Comparison of ENCODE assay signal across 8 mouse cellular contexts in genomic region chr11:116432593-116433355, GRCm38 (mm10). TPM values are rescaled to one million over a fixed set of nuclear protein-coding genes. Genes with fewer than 3 reads are reported as not detected.
A peak's percentile ranks its signal among the peaks of the same experiment; 100 is the strongest.
DNase-seq lines count a peak whose midpoint lies in the region; ATAC-seq and TF ChIP-seq lines count a peak whose summit lies in the region.
"Had no signal": no experiment of that assay in that cellular context is flagged by ENCODE, and none has a peak within 500 bp of the region (broad histone marks: within the 10 kb centered on the region; RNA-seq: fewer than 3 reads in every experiment).

No protein-coding gene starts in this region.

- TF ChIP-seq CTCF in C2C12 (IDR thresholded peaks at IDR 0.05; ENCODE audit: control insufficient read depth, insufficient read depth, insufficient read length): no peak
- no peak for TF ChIP-seq CTCF in MEL (IDR thresholded peaks at IDR 0.05 in 2 of 3, conservative IDR thresholded peaks at IDR 0.05 in 1 of 3; ENCODE audit: control insufficient read depth in 1 of 3, insufficient read depth in 1 of 3, low read depth in 2 of 3, low read length in 3 of 3, poor library complexity in 1 of 3, severe bottlenecking in 1 of 3)

- H3K27me3 ChIP-seq in C2C12 (ENCODE audit: control insufficient read depth, insufficient read depth, insufficient read length): no peaks in the 10 kb centered on the region
- no peaks in the 10 kb centered on the region for H3K27me3 ChIP-seq in MEL (ENCODE audit: control insufficient read depth in 1 of 2, insufficient read depth in 2 of 2, low read length in 2 of 2)
- no peaks in the 10 kb centered on the region for H3K27me3 ChIP-seq in liver, embryonic 12.5 days (replicated peaks)

- peaks cover 2% of the 10 kb centered on the region for H3K79me3 ChIP-seq in C2C12 (ENCODE audit: low read depth)

- peak overlapping the region; percentile 18 for H3ac ChIP-seq in C2C12 (ENCODE audit: control insufficient read depth, insufficient read length, low read depth)

- H3K4me3 ChIP-seq in C2C12 (ENCODE audit: insufficient read depth, poor library complexity, severe bottlenecking): peak overlapping the region; percentile 11
- peak overlapping the region; percentile 9 to 43 for H3K4me3 ChIP-seq in MEL (ENCODE audit: control insufficient read depth in 1 of 2, insufficient read depth in 1 of 2, low read depth in 2 of 2, low read length in 2 of 2)
- H3K4me3 ChIP-seq in liver, embryonic 12.5 days: no peak overlapping the region; the same call in 1 of the 2 replicates

- TF ChIP-seq POLR2A in MEL (IDR thresholded peaks at IDR 0.05; ENCODE audit: control insufficient read depth in 1 of 2, insufficient read depth in 1 of 2, low read depth in 1 of 2, low read length in 2 of 2, poor library complexity in 1 of 2): no peak

- H3K27ac ChIP-seq in MEL (ENCODE audit: control insufficient read depth, low read depth, low read length): peak overlapping the region; percentile 71
- H3K27ac ChIP-seq in liver, embryonic 12.5 days: peak overlapping the region; percentile 74; the same call in 1 of the 2 replicates

- H3K4me2 ChIP-seq in liver, embryonic 12.5 days: peak overlapping the region; percentile 57

- peak overlapping the region; percentile 66 for H3K9ac ChIP-seq in MEL (ENCODE audit: control insufficient read depth, low read depth, low read length, poor library complexity, severe bottlenecking)
- peak overlapping the region; percentile 56 for H3K9ac ChIP-seq in liver, embryonic 12.5 days

- H3K36me3 ChIP-seq in C2C12 (ENCODE audit: control insufficient read depth, insufficient read depth): peaks cover 15% of the 10 kb centered on the region
- peaks cover 0 to 56% of the 10 kb centered on the region in 2 experiments; a peak in 3 of 4 replicates for H3K36me3 ChIP-seq in MEL (ENCODE audit: control insufficient read depth in 1 of 2, insufficient read depth in 2 of 2, low read length in 2 of 2)
- peaks cover 29% of the 10 kb centered on the region for H3K36me3 ChIP-seq in liver, embryonic 12.5 days

- 63% methylated on average over 8 of the region's 8 CpGs for WGBS in liver, embryonic 12.5 days (ENCODE audit: insufficient replicate concordance)

- H3K9me3 ChIP-seq in MEL (replicated peaks; ENCODE audit: insufficient read depth, low read length): no peaks in the 10 kb centered on the region
- H3K9me3 ChIP-seq in liver, embryonic 12.5 days (replicated peaks): no peaks in the 10 kb centered on the region

- no peak for TF ChIP-seq EP300 in MEL (IDR thresholded peaks at IDR 0.05; ENCODE audit: low read depth in 1 of 2, low read length in 2 of 2)

- peak; percentile 69 for DNase-seq in layer of hippocampus, adult 11-12 months (ENCODE audit: low spot score)
- no peak for DNase-seq in layer of hippocampus, postnatal 10 days (ENCODE audit: low spot score in 2 of 2)
- peak; percentile 40 for DNase-seq in MEL (ENCODE audit: low read depth, low spot score)
- no peak for DNase-seq in gastrocnemius, postnatal 25 days

- H3K79me2 ChIP-seq in C2C12 (ENCODE audit: control insufficient read depth, insufficient read depth) (peaks cover 24% of the 10 kb centered on the region), MEL (ENCODE audit: control insufficient read depth, insufficient read depth, low read length, poor library complexity) (peaks cover 10% of the 10 kb centered on the region)

- TF ChIP-seq RAD21 in MEL (IDR thresholded peaks at IDR 0.05; ENCODE audit: low read depth, low read length): no peak

- H3K4me1 ChIP-seq in MEL (ENCODE audit: control insufficient read depth in 1 of 2, insufficient read depth in 2 of 2, low read length in 2 of 2): peaks cover 29 to 66% of the 10 kb centered on the region in 2 experiments
- peaks cover 83% of the 10 kb centered on the region for H3K4me1 ChIP-seq in liver, embryonic 12.5 days

- ATAC-seq in liver, embryonic 12.5 days: no peak
- ATAC-seq in cerebellum, adult (ENCODE audit: insufficient number of reproducible peaks, low FRiP score, low TSS enrichment): no peak

TF ChIP-seq in C2C12, 6 proteins besides CTCF, POLR2A, EP300 and RAD21:
- TF ChIP-seq MYOG (IDR thresholded peaks at IDR 0.05; ENCODE audit: control insufficient read depth, extremely low read depth, insufficient read length): no peak
- no peak for TF ChIP-seq USF1 (IDR thresholded peaks at IDR 0.05; ENCODE audit: low read depth)
- no peak for TF ChIP-seq CEBPB (IDR thresholded peaks at IDR 0.05; ENCODE audit: low read depth)
- no peak for TF ChIP-seq MAX (IDR thresholded peaks at IDR 0.05)
- no peak for TF ChIP-seq MYOD1 (IDR thresholded peaks at IDR 0.05; ENCODE audit: control insufficient read depth, insufficient read length, low read depth)
- no peak for TF ChIP-seq FOSL1 (IDR thresholded peaks at IDR 0.05; ENCODE audit: insufficient read depth, low read length, poor library complexity, severe bottlenecking)
TF ChIP-seq in C2C12: peak in this region for 0.

TF ChIP-seq in MEL, 35 proteins besides CTCF, POLR2A, EP300 and RAD21:
- TF ChIP-seq MEF2A (IDR thresholded peaks at IDR 0.05; ENCODE audit: extremely low read depth, insufficient replicate concordance, low read depth, low read length, poor library complexity, severe bottlenecking) (0 out of 2 replicates have a peak, but pooled peaks have one; percentile 28), BHLHE40 (IDR thresholded peaks at IDR 0.05; ENCODE audit: borderline replicate concordance, low read depth, low read length) (no peak), MAZ (IDR thresholded peaks at IDR 0.05; ENCODE audit: low read depth, low read length) (0 out of 2 replicates have a peak, but pooled peaks have one; percentile 44), USF1 (IDR thresholded peaks at IDR 0.05; ENCODE audit: low read depth, low read length) (no peak), ZKSCAN1 (IDR thresholded peaks at IDR 0.05; ENCODE audit: low read depth, low read length) (no peak), ELF1 (IDR thresholded peaks at IDR 0.05; ENCODE audit: low read depth, low read length) (no peak), MXI1 (IDR thresholded peaks at IDR 0.05; ENCODE audit: low read depth, low read length) (no peak)

RNA-seq across cellular contexts. Expression of gene Ubald2, which starts 1.1 kb away (rescaled TPM):
- 10 to 100 TPM; 35.7 to 46.1 TPM for total RNA-seq in layer of hippocampus, postnatal 10 days (2021)
- 126 TPM for polyA plus RNA-seq in C2C12 (2012; fragmentation: generic; extraction: Trizol)
- total RNA-seq in MEL (2012; rRNA removed): 56.8 and 66.2 TPM in 2 replicates
- polyA plus RNA-seq in MEL (2012; ENCODE audit: insufficient read depth in 1 of 2, insufficient read length in 2 of 2, low read depth in 1 of 2, low replicate concordance in 2 of 2, missing spikeins in 1 of 2): 10 to 100 TPM in 1 of 2 experiments, not detected in 1; 77.7 TPM
- polyA plus RNA-seq in liver, embryonic 12.5 days (2016; fragmentation: Nextera tagmentation; extraction: Ambion mirVana): 32.3 and 32.6 TPM in 2 replicates
- 10 to 100 TPM; 35.9 to 40.4 TPM for total RNA-seq in gastrocnemius, postnatal 25 days (2021)

RNA-seq across cellular contexts. Expression of gene Rnf157, which starts 19.9 kb away (rescaled TPM):
- total RNA-seq in layer of hippocampus, postnatal 10 days (2021): 100 to 1,000 TPM; 184 to 186 TPM
- 13.2 TPM for polyA plus RNA-seq in C2C12 (2012; fragmentation: generic; extraction: Trizol)
- 4.6 and 7.5 TPM in 2 replicates for total RNA-seq in MEL (2012; rRNA removed)
- polyA plus RNA-seq in MEL (2012; ENCODE audit: insufficient read depth in 1 of 2, insufficient read length in 2 of 2, low read depth in 1 of 2, low replicate concordance in 2 of 2, missing spikeins in 1 of 2): 10 to 100 TPM in 1 of 2 experiments, not detected in 1; 10.9 TPM
- polyA plus RNA-seq in liver, embryonic 12.5 days (2016; fragmentation: Nextera tagmentation; extraction: Ambion mirVana): 2.9 and 4.3 TPM in 2 replicates
- 10 to 100 TPM; 21.8 to 31.4 TPM for total RNA-seq in gastrocnemius, postnatal 25 days (2021)

RNA-seq across cellular contexts. Expression of gene Qrich2, which starts 33.3 kb away (rescaled TPM):
- under 1 TPM in 1 of 2 experiments, not detected in 1; 0.18 TPM for total RNA-seq in layer of hippocampus, postnatal 10 days (2021)
- polyA plus RNA-seq in C2C12 (2012; fragmentation: generic; extraction: Trizol) (0.04 TPM), MEL (2012; ENCODE audit: insufficient read depth in 1 of 2, insufficient read length in 2 of 2, low read depth in 1 of 2, low replicate concordance in 2 of 2, missing spikeins in 1 of 2) (under 1 TPM in 1 of 2 experiments, not detected in 1; 0.11 TPM)
- not detected in 2 replicates for total RNA-seq in MEL (2012; rRNA removed)
- polyA plus RNA-seq in liver, embryonic 12.5 days (2016; fragmentation: Nextera tagmentation; extraction: Ambion mirVana): not detected in 2 replicates
- not detected for total RNA-seq in gastrocnemius, postnatal 25 days (2021)
- total RNA-seq: neutrophil, adult 5-6 weeks had no signal

Comparison
In these comparisons a context has a peak if more than half of its experiments do, and no peak if none do; other contexts are left out.
1. DNase-seq: peak in layer of hippocampus, adult 11-12 months (single experiment) and MEL (single experiment); none in layer of hippocampus, postnatal 10 days (0 of 2) and gastrocnemius, postnatal 25 days (single experiment).
2. RNA of gene Rnf157, which starts 19.9 kb away (total RNA-seq): 184 to 186 TPM in layer of hippocampus, postnatal 10 days; 21.8 to 31.4 TPM in gastrocnemius, postnatal 25 days and 4.6 to 7.5 TPM in MEL; every median in the first group is over 4 times any median in the second.